Mouse (Mus musculus): ENCODE measurements around the gene Dnase1l2.

DNA sequence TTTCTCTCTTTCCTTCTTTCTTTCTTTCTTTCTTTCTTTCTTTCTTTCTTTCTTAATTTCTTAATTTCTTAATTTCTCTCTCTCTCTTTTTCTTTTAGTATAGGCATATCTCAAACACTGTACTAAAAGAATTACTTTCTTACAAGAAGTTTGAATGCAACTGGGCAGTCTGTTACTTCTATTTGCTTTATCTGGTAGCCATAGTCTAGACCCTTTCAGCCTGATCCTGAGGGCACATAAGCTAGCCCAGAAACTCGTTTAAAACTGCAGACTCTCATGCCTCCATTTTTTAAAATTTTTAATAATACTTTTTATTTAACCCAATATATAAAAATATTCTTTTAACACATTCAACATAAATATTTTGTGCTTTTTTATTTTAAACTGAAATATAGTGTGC is 36.5 kb upstream of the Dnase1l2 start:
- TF ChIP-seq CTCF (conservative IDR thresholded peaks at IDR 0.05; ENCODE audit: low read length) (no peak), POU5F1 (IDR thresholded peaks at IDR 0.05; ENCODE audit: borderline replicate concordance, low read length) (no peak)
